Comparison of ENCODE assay signal across 9 mouse cellular contexts in genomic region chr9:115704249-115704648, GRCm38 (mm10).
DNase-seq lines count a peak whose midpoint lies in the region; ATAC-seq and TF ChIP-seq lines count a peak whose summit lies in the region.
"Had no signal": no experiment of that assay in that cellular context is flagged by ENCODE, and none has a peak within 500 bp of the region (broad histone marks: within the 10 kb centered on the region; RNA-seq: fewer than 3 reads in every experiment).

No protein-coding gene starts in this region.

- no peaks in the 10 kb centered on the region for H3K27me3 ChIP-seq in kidney, embryonic 15.5 days
- no peaks in the 10 kb centered on the region for H3K27me3 ChIP-seq in kidney, adult 2 months (replicated peaks; ENCODE audit: control insufficient read depth, insufficient read depth, low read length)
- H3K27me3 ChIP-seq in neural tube, embryonic 13.5 days = no peaks in the 10 kb centered on the region
- H3K27me3 ChIP-seq: lung, embryonic 15.5 days had no signal

- no peak overlapping the region for H3K9ac ChIP-seq in kidney, embryonic 15.5 days
- no peak overlapping the region for H3K9ac ChIP-seq in neural tube, embryonic 13.5 days
- H3K9ac ChIP-seq: lung, embryonic 15.5 days had no signal

- H3K9me3 ChIP-seq in kidney, embryonic 15.5 days (replicated peaks) = no peaks in the 10 kb centered on the region
- no peaks in the 10 kb centered on the region for H3K9me3 ChIP-seq in neural tube, embryonic 13.5 days
- H3K9me3 ChIP-seq: lung, embryonic 15.5 days had no signal

- intact Hi-C loops in left cerebral cortex, postnatal 4 days (cut with DNase I) = no loop called here

- H3K36me3 ChIP-seq in kidney, embryonic 15.5 days = no peaks in the 10 kb centered on the region
- H3K36me3 ChIP-seq in kidney, adult 2 months (ENCODE audit: control insufficient read depth, insufficient read depth, low read length) = no peaks in the 10 kb centered on the region
- no peaks in the 10 kb centered on the region for H3K36me3 ChIP-seq in neural tube, embryonic 13.5 days
- H3K36me3 ChIP-seq: lung, embryonic 15.5 days had no signal

- H3K4me2 ChIP-seq in kidney, embryonic 15.5 days = no peak overlapping the region
- no peak overlapping the region for H3K4me2 ChIP-seq in neural tube, embryonic 13.5 days
- H3K4me2 ChIP-seq: lung, embryonic 15.5 days had no signal

- H3K27ac ChIP-seq in kidney, embryonic 15.5 days = no peak overlapping the region
- H3K27ac ChIP-seq in kidney, adult 2 months (ENCODE audit: insufficient read depth, low read depth, low read length) = no peak overlapping the region
- no peak overlapping the region for H3K27ac ChIP-seq in neural tube, embryonic 13.5 days (replicated peaks)
- H3K27ac ChIP-seq: lung, embryonic 15.5 days had no signal

- peak; percentile 51 for DNase-seq in kidney, adult 18-20 months
- DNase-seq in brain, adult 2 months (ENCODE audit: low read depth, low spot score) = peak; percentile 75
- DNase-seq in frontal cortex, postnatal 14 days (ENCODE audit: low spot score in 2 of 2) = peak; percentile 18 to 49
- peak; percentile 58 for DNase-seq in kidney, adult 2 months
- peak; percentile 55 for DNase-seq in left cerebral cortex, postnatal 4 days
- DNase-seq in thymus, postnatal 14 days = peak; percentile 46

- 32% methylated on average over 9 of the region's 9 CpGs for WGBS in kidney, embryonic 15.5 days
- 33% methylated on average over 9 of the region's 9 CpGs for WGBS in kidney, adult 2 months
- 38% methylated on average over 9 of the region's 9 CpGs for WGBS in neural tube, embryonic 13.5 days

- no peak for TF ChIP-seq POLR2A in kidney, adult 2 months (IDR thresholded peaks at IDR 0.05; ENCODE audit: low read depth, low read length)

- TF ChIP-seq CTCF in kidney, adult 2 months (conservative IDR thresholded peaks at IDR 0.05; ENCODE audit: insufficient read depth, insufficient read length, low read depth, low read length) = peak; percentile 89

- H3K4me1 ChIP-seq in kidney, embryonic 15.5 days = peaks cover 13% of the 10 kb centered on the region; the same call in 1 of the 2 replicates
- H3K4me1 ChIP-seq in kidney, adult 2 months (ENCODE audit: control insufficient read depth, insufficient read depth, low read length) = no peaks in the 10 kb centered on the region
- peaks cover 11% of the 10 kb centered on the region for H3K4me1 ChIP-seq in neural tube, embryonic 13.5 days (replicated peaks)

- ATAC-seq in kidney, embryonic 15.5 days (replicated peaks; ENCODE audit: low FRiP score) = no peak
- ATAC-seq in neural tube, embryonic 13.5 days (ENCODE audit: low read depth) = peak; percentile 49; the same call in 1 of the 2 replicates

- H3K4me3 ChIP-seq in kidney, embryonic 15.5 days (replicated peaks) = no peak overlapping the region
- H3K4me3 ChIP-seq in kidney, adult 2 months (ENCODE audit: insufficient read depth, low read depth, low read length) = no peak overlapping the region
- no peak overlapping the region for H3K4me3 ChIP-seq in neural tube, embryonic 13.5 days
- H3K4me3 ChIP-seq: lung, embryonic 15.5 days had no signal
